Mouse (Mus musculus): ENCODE measurements at regions not wholly inside any gene's neighbourhood (a gene's known extent, or its start where the extent isn't known, plus 50 kb on each side); places are given as distances from the start of the nearest gene placed in this dataset.

- CTCF ChIA-PET = no interaction called here
These were observed 892.5 kb upstream of the Cdh18 start for GRCm38 (mm10) chr15:21656322-21656721.

- CTCF ChIA-PET = no interaction called here
These were observed 884.6 kb upstream of the Cdh18 start for GRCm38 (mm10) chr15:21664180-21664579.

GRCm38 (mm10) chr15:21669760-21670159, 879.1 kb upstream of the Cdh18 start:
- CTCF ChIA-PET = no interaction called here

GRCm38 (mm10) chr15:21684138-21684537, 864.7 kb upstream of the Cdh18 start:
- CTCF ChIA-PET = interaction anchor here (0.7 kb wide), 1 partner anchor 232 kb away, joined by 3 read pairs; no protein-coding TSS in a partner anchor

Measured in spleen, embryonic (tissue).